Mouse (Mus musculus): ENCODE data around the gene Ewsr1.
A peak's percentile ranks its signal among the peaks of the same experiment; 100 is the strongest.

Ewsr1 gene

GRCm38 (mm10) chr11:5057856-5058641 is 41.0 kb downstream of the Ewsr1 start, which contains the start of gene Rasl10a:
Rasl10a (plus strand) TSS chr11:5058128.
- DNase-seq (ENCODE audit: low spot score): peak; percentile 52

- no peak for DNase-seq (ENCODE audit: low spot score)
Observed at GRCm38 (mm10) chr11:5057541-5057855, 41.6 kb downstream of the Ewsr1 start.

DNA sequence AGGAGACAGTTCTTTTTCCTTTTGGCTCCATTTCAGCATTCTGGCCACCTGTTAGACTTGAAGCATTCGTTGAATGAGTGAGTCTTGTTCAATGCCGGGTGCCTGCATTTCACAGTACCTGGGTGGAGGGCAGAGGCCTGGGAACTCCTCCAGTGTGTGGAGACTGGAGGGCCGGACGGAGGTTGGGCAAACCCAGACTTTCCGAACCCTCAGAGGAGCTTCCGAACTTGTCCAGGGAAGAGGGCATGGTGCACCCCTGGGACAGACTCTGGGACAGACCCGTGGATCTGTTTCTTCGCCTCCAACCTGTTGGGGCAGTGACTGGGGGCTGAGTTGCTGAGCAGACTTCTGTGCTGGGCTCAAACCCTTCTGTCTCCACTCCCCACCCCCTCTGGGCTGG is 42.0 kb downstream of the Ewsr1 start:
- DNase-seq (ENCODE audit: low spot score): no peak

GRCm38 (mm10) chr11:5055945-5056938 is 42.8 kb downstream of the Ewsr1 start:
- DNase-seq (ENCODE audit: low spot score): peak; percentile 56

DNA sequence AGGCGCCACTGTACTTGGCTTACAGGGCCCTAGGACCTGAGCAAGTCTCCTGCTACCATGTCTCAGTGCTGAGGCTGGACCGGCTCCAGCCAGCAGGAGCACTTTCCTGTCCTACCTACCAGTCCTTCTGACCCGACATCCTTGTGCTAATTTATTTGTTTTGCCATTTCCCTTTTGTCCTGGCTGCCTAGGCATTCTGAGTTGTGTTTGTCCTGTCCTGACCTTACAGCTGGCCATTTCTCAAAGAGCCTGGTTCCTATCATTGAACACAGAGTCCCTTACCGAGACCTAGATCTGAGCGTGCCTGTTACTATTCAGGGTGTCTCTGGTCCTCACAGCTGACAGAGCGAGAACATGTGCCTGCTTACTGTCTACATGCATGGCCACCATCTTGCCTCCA is 44.2 kb downstream of the Ewsr1 start:
- DNase-seq (ENCODE audit: low spot score): no peak

DNA sequence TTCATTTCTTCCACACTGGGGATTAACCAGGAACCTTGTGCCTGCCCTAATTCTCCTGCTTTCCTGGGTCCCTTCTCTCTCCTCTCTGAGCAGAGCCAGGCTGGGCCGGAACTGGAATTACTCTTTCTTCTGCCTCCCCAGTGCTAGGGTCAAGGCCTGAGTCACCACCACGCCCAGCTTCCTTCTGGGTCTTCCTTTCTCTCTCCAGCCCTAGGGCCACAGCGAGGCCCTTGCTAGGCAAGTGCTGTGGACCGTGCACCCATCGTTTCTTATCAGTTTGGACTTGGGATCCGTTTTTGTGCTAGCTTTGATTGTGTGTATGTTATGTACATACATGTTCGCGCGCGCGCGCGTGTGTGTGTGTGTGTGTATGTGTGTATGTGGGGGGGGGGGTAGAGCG is 44.9 kb downstream of the Ewsr1 start:
- DNase-seq (ENCODE audit: low spot score): no peak

- no peak for DNase-seq (ENCODE audit: low spot score)
Observed at GRCm38 (mm10) chr11:5052200-5052854, 46.7 kb downstream of the Ewsr1 start.

DNA sequence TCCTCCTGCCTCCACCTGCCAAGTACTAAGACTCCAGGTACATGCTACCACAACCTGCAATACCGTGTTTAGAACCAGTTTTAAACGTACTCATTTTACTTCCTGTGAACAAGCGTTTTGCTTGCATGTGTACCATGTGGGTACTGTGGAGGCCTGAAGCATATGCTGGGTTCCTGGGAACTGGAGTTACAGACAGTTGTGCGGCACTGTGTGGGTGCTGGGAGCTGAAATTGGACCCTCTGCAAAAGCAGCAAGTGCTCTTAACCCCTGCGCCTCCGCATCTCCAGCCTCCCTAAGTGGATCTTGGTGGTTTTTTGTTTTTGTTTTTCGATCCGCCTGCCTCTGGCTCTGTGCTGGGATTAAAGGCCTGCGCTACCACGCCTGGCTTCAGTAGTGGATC is 47.4 kb downstream of the Ewsr1 start:
- no peak for DNase-seq (ENCODE audit: low spot score)

GRCm38 (mm10) chr11:5046321-5046926 is 52.6 kb downstream of the Ewsr1 start:
- no peak for DNase-seq (ENCODE audit: low spot score)

- no peak for DNase-seq (ENCODE audit: low spot score)
Observed at GRCm38 (mm10) chr11:5042645-5043381, 56.3 kb downstream of the Ewsr1 start.

- no peak for DNase-seq (ENCODE audit: low spot score)
Observed at GRCm38 (mm10) chr11:5041144-5041780, 57.8 kb downstream of the Ewsr1 start.

- no peak for DNase-seq (ENCODE audit: low spot score)
Observed at GRCm38 (mm10) chr11:5040585-5040984, 58.5 kb downstream of the Ewsr1 start.

DNA sequence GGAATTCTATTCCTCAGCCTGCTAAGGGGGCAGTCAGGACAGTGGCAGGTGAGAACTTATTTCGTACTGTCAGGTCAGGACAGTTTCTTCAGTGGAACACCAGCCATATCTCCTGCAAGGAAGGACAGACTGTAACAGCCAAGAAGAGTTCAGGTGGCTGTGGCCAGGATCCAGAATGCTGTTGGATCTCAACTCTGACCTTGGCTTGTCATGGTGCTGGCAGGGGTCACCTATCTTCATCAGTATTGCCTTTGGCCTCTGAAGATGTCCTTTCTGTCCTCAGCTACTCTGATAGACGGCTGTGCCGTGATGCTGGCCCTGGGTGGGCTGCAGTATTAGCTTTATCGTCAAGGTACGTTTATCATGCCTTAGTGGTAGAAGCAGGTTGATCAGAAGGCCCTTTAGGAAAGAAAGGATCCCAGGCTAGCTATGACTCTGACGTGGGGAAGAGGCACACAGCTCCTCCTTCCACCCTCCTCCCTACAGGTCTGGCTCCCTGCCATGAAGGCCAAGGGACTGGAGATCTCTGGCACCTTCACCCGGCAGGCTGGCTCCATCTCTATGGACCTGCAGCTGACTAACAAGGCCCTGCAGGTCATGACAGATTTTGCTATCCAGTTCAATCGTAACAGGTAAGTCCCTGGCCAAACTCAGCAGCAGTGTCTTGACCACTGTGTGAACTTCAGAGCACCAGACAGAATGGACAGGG is 61.8 kb downstream of the Ewsr1 start:
- no peak for DNase-seq (ENCODE audit: low spot score)

- no peak for DNase-seq (ENCODE audit: low spot score)
Observed at GRCm38 (mm10) chr11:5035421-5035820, 63.6 kb downstream of the Ewsr1 start.

DNA sequence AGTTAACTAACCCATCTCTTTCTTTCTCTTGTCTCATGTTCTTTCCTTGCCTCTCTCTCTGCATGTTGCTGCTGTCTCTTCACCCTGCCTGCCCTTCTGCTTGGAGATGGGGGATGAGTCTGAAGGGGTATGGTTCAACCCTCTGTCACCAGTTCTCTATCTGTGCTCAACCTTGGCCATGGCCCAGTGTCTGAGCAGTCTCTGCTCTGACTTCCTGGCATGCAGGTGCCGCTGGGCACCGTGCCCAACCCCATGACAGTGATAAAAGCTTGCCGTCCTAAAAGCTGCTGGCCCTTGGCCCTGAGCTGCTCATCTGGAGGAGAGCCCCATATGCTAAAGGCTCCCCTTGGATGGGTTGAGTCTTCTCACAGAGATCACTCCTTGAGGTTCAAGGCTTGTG is 65.9 kb downstream of the Ewsr1 start:
- DNase-seq (ENCODE audit: low spot score): no peak

DNA sequence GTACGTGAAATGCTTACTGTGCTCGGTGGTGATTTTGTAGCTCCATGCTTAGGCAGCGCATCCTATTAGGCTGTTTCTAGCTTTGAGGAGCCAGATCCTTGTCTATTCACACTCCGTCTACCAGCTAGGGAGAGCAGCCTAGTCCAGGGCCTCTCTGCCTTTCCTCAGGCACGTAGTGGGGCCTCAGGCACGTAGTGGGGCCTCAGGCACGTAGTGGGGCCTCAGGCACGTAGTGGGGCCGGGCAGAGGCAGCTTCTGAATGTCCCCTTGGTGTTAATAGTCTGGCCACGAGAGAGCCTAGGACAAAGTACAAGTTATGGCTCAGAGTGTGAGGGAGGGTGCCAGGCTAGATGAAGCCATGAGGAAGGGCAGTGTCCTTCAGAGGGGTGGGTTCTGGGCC is 66.4 kb downstream of the Ewsr1 start:
- no peak for DNase-seq (ENCODE audit: low spot score)

DNA sequence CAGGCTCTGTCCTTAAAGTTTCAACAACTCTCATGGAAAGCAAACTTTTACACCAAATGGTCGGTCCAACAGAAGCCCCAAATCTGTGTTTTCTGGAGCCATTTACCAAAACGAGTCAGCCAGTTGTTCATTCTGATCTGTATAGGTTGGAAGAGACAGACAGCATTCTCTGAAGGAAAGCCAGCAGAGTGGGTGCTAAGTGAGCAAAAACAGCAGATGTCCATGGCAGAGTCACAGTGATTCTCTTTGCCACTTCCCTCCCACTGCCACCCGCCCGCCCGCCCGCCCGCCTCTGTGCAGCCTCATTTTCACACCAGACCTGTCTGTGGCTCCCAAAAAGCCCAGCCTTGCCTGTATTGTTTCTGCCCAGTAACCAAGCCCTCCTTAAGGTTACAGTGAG is 70.8 kb downstream of the Ewsr1 start:
- no peak for DNase-seq (ENCODE audit: low spot score)

DNA sequence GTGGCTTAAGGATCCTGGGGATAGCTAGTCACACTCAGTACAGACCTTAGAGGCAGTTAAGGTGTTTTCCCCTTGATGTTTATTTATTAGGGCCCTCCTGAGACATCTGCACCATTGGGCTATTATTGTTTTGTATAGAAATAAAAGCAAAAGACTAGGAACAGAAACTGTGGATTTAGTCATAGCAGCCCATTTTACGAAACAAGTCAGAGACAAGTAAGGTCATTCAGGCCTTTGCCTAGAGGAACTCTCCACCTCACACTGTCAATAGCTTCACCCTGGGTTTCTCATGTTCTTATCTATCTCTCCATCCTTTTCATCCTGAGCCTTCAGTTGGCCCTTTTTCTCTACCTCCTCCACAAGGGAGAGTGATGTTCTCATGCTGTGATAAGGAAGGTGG is 74.0 kb downstream of the Ewsr1 start:
- DNase-seq (ENCODE audit: low spot score): no peak

Data from retina, embryonic 14.5 days (tissue).